Mouse (Mus musculus): ENCODE measurements around the gene Ptgs2. TPM values are rescaled to one million over a fixed set of nuclear protein-coding genes. Genes with fewer than 3 reads are reported as not detected.

Gene Ptgs2
- total RNA-seq (2023): 10 to 100 TPM; 31.2 to 33.5 TPM

GRCm38 (mm10) chr1:150099790-150100333, at the start of gene Ptgs2:
Gene Ptgs2, plus strand, starts transcription at chr1:150100031.

Other genes with a start within 250 kb of the Ptgs2 start
- gene Pla2g4a, start 138.7 kb upstream of the Ptgs2 start, total RNA-seq (2023): 10 to 100 TPM; 23.1 to 26.5 TPM
- not detected for gene Pdc, start 219.4 kb downstream of the Ptgs2 start, total RNA-seq (2023)

Data from neutrophil, adult 83 days (primary cell).